Mouse (Mus musculus) MEL (cell line): ENCODE measurements around the gene H2-M5. TPM values are rescaled to one million over a fixed set of nuclear protein-coding genes. Genes with fewer than 3 reads are reported as not detected.

ENCODE experiments used
- DNase-seq: peaks from one replicate; pipeline ENCODE4 v3.0.0; 2011; ENCODE audit warnings: low read depth, low spot score
- H3K27ac ChIP-seq: 2 replicates; pipeline ENCODE4 v1.5.1; 2012; ENCODE audit warnings: low read depth, mild to moderate bottlenecking, control low read depth, low read length, moderate library complexity; ENCODE audit not compliant: control insufficient read depth
- H3K27me3 ChIP-seq, 2 experiments: fragments of 150-350 bp in 1 of 2; sonication (generic) in 1 of 2; 2 replicates each; pipeline ENCODE4 v1.6.1; 2012; ENCODE audit warnings: low read length in 2 of 2, mild to moderate bottlenecking in 2 of 2, improper control_type of control experiment in 1 of 2, moderate library complexity in 1 of 2; ENCODE audit not compliant: insufficient read depth in 2 of 2, control insufficient read depth in 1 of 2
- H3K36me3 ChIP-seq, 2 experiments: 2 replicates each; pipeline ENCODE4 v1.6.1; 2012 to 2014; ENCODE audit warnings: low read length in 2 of 2, improper control_type of control experiment in 1 of 2, inconsistent platforms in 1 of 2, mild to moderate bottlenecking in 1 of 2; ENCODE audit not compliant: insufficient read depth in 2 of 2, control insufficient read depth in 1 of 2
- H3K4me1 ChIP-seq, 2 experiments: fragments of 150-350 bp in 1 of 2; sonication (generic) in 1 of 2; 2 replicates each; pipeline ENCODE4 v1.6.1; 2012; ENCODE audit warnings: low read length in 2 of 2, improper control_type of control experiment in 1 of 2, mild to moderate bottlenecking in 1 of 2; ENCODE audit not compliant: insufficient read depth in 2 of 2, control insufficient read depth in 1 of 2
- H3K4me3 ChIP-seq, 2 experiments: fragments of 150-350 bp in 1 of 2; sonication (generic) in 1 of 2; 2 replicates each; pipeline ENCODE4 v1.5.1; 2012; ENCODE audit warnings: low read depth in 2 of 2, low read length in 2 of 2, mild to moderate bottlenecking in 2 of 2, moderate library complexity in 2 of 2, control low read depth in 1 of 2, improper control_type of control experiment in 1 of 2; ENCODE audit not compliant: control insufficient read depth in 1 of 2, insufficient read depth in 1 of 2
- H3K79me2 ChIP-seq: 2 replicates; pipeline ENCODE4 v1.6.1; 2012; ENCODE audit warnings: mild to moderate bottlenecking, low read length, moderate library complexity; ENCODE audit not compliant: control insufficient read depth, poor library complexity, insufficient read depth
- H3K9ac ChIP-seq: 2 replicates; pipeline ENCODE4 v1.6.1; 2012; ENCODE audit warnings: low read depth, mild to moderate bottlenecking, control low read depth, low read length, moderate library complexity; ENCODE audit not compliant: control insufficient read depth, poor library complexity, severe bottlenecking
- H3K9me3 ChIP-seq: fragments of 150-350 bp; sonication (generic); replicated peaks from 2 replicates; pipeline ENCODE4 v1.6.1; 2012; ENCODE audit warnings: mild to moderate bottlenecking, low read length, improper control_type of control experiment, moderate library complexity; ENCODE audit not compliant: insufficient read depth
- BHLHE40 ChIP-seq: IDR thresholded peaks from 2 replicates; pipeline ENCODE4 v1.6.1; 2012; ENCODE audit warnings: low read depth, mild to moderate bottlenecking, inconsistent platforms, low read length, improper control_type of control experiment, borderline replicate concordance
- CHD2 ChIP-seq: IDR thresholded peaks from 2 replicates; pipeline ENCODE4 v1.6.1; 2011; ENCODE audit warnings: low read length, improper control_type of control experiment
- E2F4 ChIP-seq: IDR thresholded peaks from 2 replicates; pipeline ENCODE4 v1.6.1; 2011; ENCODE audit warnings: low read depth, low read length, improper control_type of control experiment, borderline replicate concordance
- EP300 ChIP-seq, 2 experiments: IDR thresholded peaks; 2 replicates each; pipeline ENCODE4 v1.6.1; 2011; ENCODE audit warnings: improper control_type of control experiment in 2 of 2, low read length in 2 of 2, low read depth in 1 of 2, mild to moderate bottlenecking in 1 of 2
- ETS1 ChIP-seq: IDR thresholded peaks from 2 replicates; pipeline ENCODE4 v1.6.1; 2012; ENCODE audit warnings: low read depth, mild to moderate bottlenecking, inconsistent platforms, low read length, improper control_type of control experiment, moderate library complexity
- JUND ChIP-seq: IDR thresholded peaks from 2 replicates; pipeline ENCODE4 v1.6.1; 2011; ENCODE audit warnings: low read depth, mild to moderate bottlenecking, improper control_type of control experiment, low read length
- MEF2A ChIP-seq: IDR thresholded peaks from 2 replicates; pipeline ENCODE4 v1.6.1; 2014; ENCODE audit warnings: low read depth, mild to moderate bottlenecking, inconsistent platforms, low read length, improper control_type of control experiment; ENCODE audit not compliant: poor library complexity, insufficient replicate concordance, severe bottlenecking; ENCODE audit errors: extremely low read depth
- MXI1 ChIP-seq: IDR thresholded peaks from 2 replicates; pipeline ENCODE4 v1.6.1; 2011; ENCODE audit warnings: mild to moderate bottlenecking, low read depth, low read length, improper control_type of control experiment
- MYB ChIP-seq: IDR thresholded peaks from 2 replicates; pipeline ENCODE4 v1.6.1; 2011; ENCODE audit warnings: mild to moderate bottlenecking, low read depth, low read length, improper control_type of control experiment
- POLR2AphosphoS5 ChIP-seq: IDR thresholded peaks from 2 replicates; pipeline ENCODE4 v1.6.1; 2012; ENCODE audit warnings: low read depth, borderline replicate concordance, mild to moderate bottlenecking, inconsistent platforms, low read length, moderate library complexity, mixed read lengths
- RAD21 ChIP-seq: IDR thresholded peaks from 2 replicates; pipeline ENCODE4 v1.6.1; 2011; ENCODE audit warnings: mild to moderate bottlenecking, low read depth, low read length, improper control_type of control experiment
- SMC3 ChIP-seq: IDR thresholded peaks from 2 replicates; pipeline ENCODE4 v1.6.1; 2011; ENCODE audit warnings: low read depth, low read length, improper control_type of control experiment
- TCF12 ChIP-seq: IDR thresholded peaks from 2 replicates; pipeline ENCODE4 v1.6.1; 2014; ENCODE audit warnings: low read depth, mild to moderate bottlenecking, inconsistent platforms, low read length, improper control_type of control experiment, moderate library complexity
- USF1 ChIP-seq: IDR thresholded peaks from 2 replicates; pipeline ENCODE4 v1.6.1; 2014; ENCODE audit warnings: low read depth, mild to moderate bottlenecking, inconsistent platforms, low read length, improper control_type of control experiment, moderate library complexity
- USF2 ChIP-seq, 2 experiments: IDR thresholded peaks; 2 replicates each; pipeline ENCODE4 v1.6.1; 2011 to 2012; ENCODE audit warnings: improper control_type of control experiment in 2 of 2, low read length in 2 of 2, borderline replicate concordance in 1 of 2, inconsistent platforms in 1 of 2, low read depth in 1 of 2, mild to moderate bottlenecking in 1 of 2; ENCODE audit not compliant: insufficient read depth in 1 of 2
- ZMIZ1 ChIP-seq: IDR thresholded peaks from 2 replicates; pipeline ENCODE4 v1.6.1; 2012; ENCODE audit warnings: low read depth, mild to moderate bottlenecking, inconsistent platforms, low read length, improper control_type of control experiment, moderate library complexity
- ZNF384 ChIP-seq: IDR thresholded peaks from 2 replicates; pipeline ENCODE4 v1.6.1; 2012; ENCODE audit warnings: low read depth, mild to moderate bottlenecking, inconsistent platforms, low read length, improper control_type of control experiment
- polyA plus RNA-seq, 2 experiments: library from polyadenylated mRNA; stranded (reverse) in 1 of 2; unstranded in 1 of 2; fragments of >175 nt in 1 of 2; fragments of >200 nt in 1 of 2; gene quantifications; 2 replicates each; pipeline versions ENCODE4 v1.2.1 to v1.2.4; 2012; ENCODE audit warnings: low replicate concordance in 2 of 2, low read depth in 1 of 2; ENCODE audit not compliant: insufficient read length in 2 of 2, insufficient read depth in 1 of 2, missing spikeins in 1 of 2
- total RNA-seq: library from RNA; depleted of rRNA; stranded (reverse); fragments of 300-350 nt; gene quantifications from 2 replicates; pipeline ENCODE4 v1.2.3, GENCODE M21; 2012

Gene H2-M5
- total and polyA plus RNA-seq, 3 experiments, result not detected

GRCm38 (mm10) chr17:36970316-36970890 is 18.9 kb downstream of the H2-M5 start:
- TF ChIP-seq USF2 (IDR thresholded peaks at IDR 0.05; ENCODE audit: borderline replicate concordance in 1 of 2, insufficient read depth in 1 of 2, low read depth in 1 of 2, low read length in 2 of 2) (no peak), JUND (no peak), MYB (no peak), EP300 (IDR thresholded peaks at IDR 0.05; ENCODE audit: low read depth in 1 of 2, low read length in 2 of 2) (no peak)
- Histone ChIP-seq H3K27me3 (peaks cover 0 to 3% of the 10 kb centered on the region in 2 experiments; a peak in 1 of 4 replicates), H3K4me3 (no peak overlapping the region), H3K27ac (no peak overlapping the region), H3K9ac (no peak overlapping the region), H3K79me2 (no peaks in the 10 kb centered on the region), H3K36me3 (no peaks in the 10 kb centered on the region), H3K9me3 (no peaks in the 10 kb centered on the region), H3K4me1 (no peaks in the 10 kb centered on the region)
- DNase-seq, result no peak

- Histone ChIP-seq H3K4me3 (no peak overlapping the region), H3K27me3 (peaks cover 0 to 3% of the 10 kb centered on the region in 2 experiments; a peak in 2 of 4 replicates), H3K79me2 (no peaks in the 10 kb centered on the region), H3K9me3 (no peaks in the 10 kb centered on the region), H3K9ac (no peak overlapping the region), H3K27ac (no peak overlapping the region), H3K4me1 (no peaks in the 10 kb centered on the region), H3K36me3 (no peaks in the 10 kb centered on the region)
- TF ChIP-seq CHD2, result no peak
- TF ChIP-seq SMC3, result no peak
- TF ChIP-seq E2F4, result no peak
- no peak for TF ChIP-seq USF2 (IDR thresholded peaks at IDR 0.05; ENCODE audit: borderline replicate concordance in 1 of 2, insufficient read depth in 1 of 2, low read depth in 1 of 2, low read length in 2 of 2)
- TF ChIP-seq MEF2A, result no peak
- TF ChIP-seq ZNF384, result no peak
- no peak for TF ChIP-seq TCF12
- TF ChIP-seq RAD21, result no peak
- TF ChIP-seq ZMIZ1, result no peak
- no peak for TF ChIP-seq MYB
- TF ChIP-seq ETS1, result no peak
- TF ChIP-seq USF1, result no peak
- TF ChIP-seq MXI1, result no peak
- no peak for TF ChIP-seq BHLHE40
- TF ChIP-seq POLR2AphosphoS5, result no peak
- peak; percentile 10 for DNase-seq
Measured at GRCm38 (mm10) chr17:36966875-36967274, 22.5 kb downstream of the H2-M5 start.
